Mouse (Mus musculus) limb, embryonic 15.5 days (tissue): Measurements from ENCODE around the gene Tmem246. TPM values are rescaled to one million over a fixed set of nuclear protein-coding genes. Genes with fewer than 3 reads are reported as not detected.

Experiments used
- ATAC-seq: fragments of 200-750 bp; cut with Nextera tagmentation; 2 replicates; pipeline ENCODE4 v1.8.0; 2017; ENCODE audit warnings: low read depth, moderate TSS enrichment; ENCODE audit not compliant: insufficient number of reproducible peaks, low FRiP score, low TSS enrichment
- H3K27ac ChIP-seq: fragments of 300-500 bp; sonication (generic); 2 replicates; pipeline ENCODE4 v1.5.1; 2015; ENCODE audit warnings: moderate library complexity, mild to moderate bottlenecking, inconsistent platforms
- H3K27me3 ChIP-seq: fragments of 300-500 bp; sonication (generic); 2 replicates; pipeline ENCODE4 v1.6.1; 2015; ENCODE audit warnings: inconsistent platforms
- H3K36me3 ChIP-seq: fragments of 300-500 bp; sonication (generic); 2 replicates; pipeline ENCODE4 v1.6.1; 2015; ENCODE audit warnings: inconsistent platforms
- H3K4me1 ChIP-seq: fragments of 300-500 bp; sonication (generic); 2 replicates; pipeline ENCODE4 v1.6.1; 2015; ENCODE audit warnings: inconsistent platforms
- H3K4me2 ChIP-seq: fragments of 300-500 bp; sonication (generic); 2 replicates; pipeline ENCODE4 v1.6.1; 2015; ENCODE audit warnings: mild to moderate bottlenecking, inconsistent platforms
- H3K4me3 ChIP-seq: fragments of 300-500 bp; sonication (generic); 2 replicates; pipeline ENCODE4 v1.5.1; 2015; ENCODE audit warnings: mild to moderate bottlenecking, inconsistent platforms
- H3K9ac ChIP-seq: fragments of 300-500 bp; sonication (generic); 2 replicates; pipeline ENCODE4 v1.6.1; 2015; ENCODE audit warnings: inconsistent platforms
- H3K9me3 ChIP-seq: fragments of 300-500 bp; sonication (generic); 2 replicates; pipeline ENCODE4 v1.6.1; 2016; ENCODE audit warnings: inconsistent platforms
- whole genome bisulfite sequencing: fragments of 180-500 bp; shearing (Covaris S2); methylation state at CpG from one replicate; pipeline ENCODE4 v1.1.7; 2015; 5-methylcytosine and 5-hydroxymethylcytosine counted together
- polyA plus RNA-seq: library from polyadenylated mRNA; unstranded; fragments of >200 nt; fragmentation: Nextera tagmentation; extraction: Ambion mirVana; gene quantifications from 2 replicates; pipeline ENCODE4 v1.2.1, GENCODE M21; 2015

Gene Tmem246
- polyA plus RNA-seq, 1 experiment from 2014 or later = 38.1 TPM

- no peaks in the 10 kb centered on the region for H3K9me3 ChIP-seq
- no peaks in the 10 kb centered on the region for H3K36me3 ChIP-seq
- peaks cover 3% of the 10 kb centered on the region; the same call in 1 of the 2 replicates for H3K4me1 ChIP-seq
- no peaks in the 10 kb centered on the region for H3K27me3 ChIP-seq
- H3K4me3 ChIP-seq = no peak overlapping the region
- 63% methylated on average over 20 of the region's 20 CpGs for WGBS
- H3K27ac ChIP-seq = no peak overlapping the region
- no peak overlapping the region for H3K9ac ChIP-seq
- H3K4me2 ChIP-seq = no peak overlapping the region
- no peak for ATAC-seq
Observed at GRCm38 (mm10) chr4:49559915-49560772, 37.5 kb downstream of the Tmem246 start.

- Histone ChIP-seq H3K27ac (no peak overlapping the region), H3K27me3 (no peaks in the 10 kb centered on the region), H3K9ac (no peak overlapping the region), H3K36me3 (no peaks in the 10 kb centered on the region), H3K4me2 (no peak overlapping the region), H3K4me1 (peaks cover 3% of the 10 kb centered on the region; the same call in 1 of the 2 replicates), H3K4me3 (no peak overlapping the region), H3K9me3 (no peaks in the 10 kb centered on the region)
- ATAC-seq = no peak
- 63% methylated on average over 2 of the region's 2 CpGs for WGBS
Observed at GRCm38 (mm10) chr4:49558181-49558580, 39.5 kb downstream of the Tmem246 start.

- 98% methylated on average over 7 of the region's 7 CpGs for WGBS
- Histone ChIP-seq H3K4me1 (peaks cover 3% of the 10 kb centered on the region; the same call in 1 of the 2 replicates), H3K27me3 (no peaks in the 10 kb centered on the region), H3K4me2 (no peak overlapping the region), H3K36me3 (no peaks in the 10 kb centered on the region), H3K4me3 (no peak overlapping the region), H3K9me3 (no peaks in the 10 kb centered on the region), H3K9ac (no peak overlapping the region), H3K27ac (no peak overlapping the region)
- ATAC-seq = no peak
Observed at GRCm38 (mm10) chr4:49557375-49557774, 40.3 kb downstream of the Tmem246 start.

- Histone ChIP-seq H3K36me3 (no peaks in the 10 kb centered on the region), H3K9ac (no peak overlapping the region)
Observed at GRCm38 (mm10) chr4:49553380-49553779, 44.3 kb downstream of the Tmem246 start.

GRCm38 (mm10) chr4:49549383-49549782, 48.3 kb downstream of the Tmem246 start, which contains the start of gene Aldob:
Gene Aldob (minus strand): TSS chr4:49549546.
- H3K4me3 ChIP-seq = no peak within 1 kb of the TSS
- WGBS = 44% methylated on average over 3 of the region's 3 CpGs

More at GRCm38 (mm10) chr4:49553380-49553779, 44.3 kb downstream of the Tmem246 start:
- ATAC-seq = no peak
- Histone ChIP-seq H3K27me3 (no peaks in the 10 kb centered on the region), H3K9me3 (no peaks in the 10 kb centered on the region), H3K4me3 (no peak overlapping the region), H3K4me2 (no peak overlapping the region), H3K27ac (no peak overlapping the region), H3K4me1 (no peaks in the 10 kb centered on the region)
- WGBS = 69% methylated on average over 5 of the region's 5 CpGs

GRCm38 (mm10) chr4:49547544-49548219, 50.0 kb downstream of the Tmem246 start:
- 80% methylated on average over 7 of the region's 7 CpGs for WGBS

More at GRCm38 (mm10) chr4:49549383-49549782, 48.3 kb downstream of the Tmem246 start, which contains the start of gene Aldob:
- H3K9ac ChIP-seq = no peak within 1 kb of the TSS
- no peak for ATAC-seq
- no peaks in the 10 kb centered on the region for H3K9me3 ChIP-seq
- H3K27ac ChIP-seq = no peak within 1 kb of the TSS
- H3K27me3 ChIP-seq = no peaks in the 10 kb centered on the region
- H3K4me2 ChIP-seq = no peak within 1 kb of the TSS
- no peaks in the 10 kb centered on the region for H3K36me3 ChIP-seq
- no peaks in the 10 kb centered on the region for H3K4me1 ChIP-seq

GRCm38 (mm10) chr4:49546873-49547543, 50.7 kb downstream of the Tmem246 start:
- no peaks in the 10 kb centered on the region for H3K27me3 ChIP-seq
- WGBS = 70% methylated on average over 6 of the region's 6 CpGs
- no peak for ATAC-seq
- H3K4me1 ChIP-seq = no peaks in the 10 kb centered on the region
- no peaks in the 10 kb centered on the region for H3K9me3 ChIP-seq
- no peak overlapping the region for H3K27ac ChIP-seq
- no peak overlapping the region for H3K9ac ChIP-seq
- H3K4me2 ChIP-seq = no peak overlapping the region
- H3K36me3 ChIP-seq = no peaks in the 10 kb centered on the region
- no peak overlapping the region for H3K4me3 ChIP-seq

More at GRCm38 (mm10) chr4:49547544-49548219, 50.0 kb downstream of the Tmem246 start:
- no peaks in the 10 kb centered on the region for H3K9me3 ChIP-seq
- H3K4me2 ChIP-seq = no peak overlapping the region
- no peak overlapping the region for H3K4me3 ChIP-seq
- no peaks in the 10 kb centered on the region for H3K4me1 ChIP-seq
- H3K9ac ChIP-seq = no peak overlapping the region
- H3K27ac ChIP-seq = no peak overlapping the region
- ATAC-seq = no peak
- H3K36me3 ChIP-seq = no peaks in the 10 kb centered on the region
- H3K27me3 ChIP-seq = no peaks in the 10 kb centered on the region

GRCm38 (mm10) chr4:49546026-49546425, 51.6 kb downstream of the Tmem246 start:
- no peak for ATAC-seq
- Histone ChIP-seq H3K27me3 (no peaks in the 10 kb centered on the region), H3K9ac (no peak overlapping the region), H3K4me3 (no peak overlapping the region), H3K4me2 (no peak overlapping the region), H3K4me1 (no peaks in the 10 kb centered on the region), H3K27ac (no peak overlapping the region), H3K36me3 (no peaks in the 10 kb centered on the region), H3K9me3 (no peaks in the 10 kb centered on the region)
- WGBS = 77% methylated on average over 2 of the region's 2 CpGs

- Histone ChIP-seq H3K27me3 (no peaks in the 10 kb centered on the region), H3K27ac (no peak overlapping the region), H3K4me2 (no peak overlapping the region), H3K4me3 (no peak overlapping the region), H3K9me3 (no peaks in the 10 kb centered on the region), H3K9ac (no peak overlapping the region), H3K36me3 (no peaks in the 10 kb centered on the region), H3K4me1 (no peaks in the 10 kb centered on the region)
- no peak for ATAC-seq
- WGBS = 74% methylated on average over 3 of the region's 3 CpGs
Observed at GRCm38 (mm10) chr4:49540966-49541365, 56.7 kb downstream of the Tmem246 start.

GRCm38 (mm10) chr4:49539665-49540064, 58.0 kb downstream of the Tmem246 start:
- H3K36me3 ChIP-seq = no peaks in the 10 kb centered on the region
- H3K4me1 ChIP-seq = no peaks in the 10 kb centered on the region
- no peak overlapping the region for H3K9ac ChIP-seq
- H3K9me3 ChIP-seq = no peaks in the 10 kb centered on the region
- H3K4me3 ChIP-seq = no peak overlapping the region
- H3K27me3 ChIP-seq = no peaks in the 10 kb centered on the region
- no peak overlapping the region for H3K27ac ChIP-seq
- H3K4me2 ChIP-seq = no peak overlapping the region
- ATAC-seq = no peak
- 51% methylated on average over 6 of the region's 6 CpGs for WGBS

GRCm38 (mm10) chr4:49536671-49537070, 61.0 kb downstream of the Tmem246 start:
- no peak overlapping the region for H3K4me2 ChIP-seq
- ATAC-seq = no peak
- no peak overlapping the region for H3K4me3 ChIP-seq
- no peaks in the 10 kb centered on the region for H3K27me3 ChIP-seq
- H3K4me1 ChIP-seq = no peaks in the 10 kb centered on the region
- no peak overlapping the region for H3K27ac ChIP-seq
- H3K9ac ChIP-seq = no peak overlapping the region
- H3K9me3 ChIP-seq = no peaks in the 10 kb centered on the region
- 82% methylated on average over 4 of the region's 4 CpGs for WGBS
- peaks cover 6% of the 10 kb centered on the region; the same call in 1 of the 2 replicates for H3K36me3 ChIP-seq
